ENCODE assay signal across 16 mouse cellular contexts in the genomic region with DNA sequence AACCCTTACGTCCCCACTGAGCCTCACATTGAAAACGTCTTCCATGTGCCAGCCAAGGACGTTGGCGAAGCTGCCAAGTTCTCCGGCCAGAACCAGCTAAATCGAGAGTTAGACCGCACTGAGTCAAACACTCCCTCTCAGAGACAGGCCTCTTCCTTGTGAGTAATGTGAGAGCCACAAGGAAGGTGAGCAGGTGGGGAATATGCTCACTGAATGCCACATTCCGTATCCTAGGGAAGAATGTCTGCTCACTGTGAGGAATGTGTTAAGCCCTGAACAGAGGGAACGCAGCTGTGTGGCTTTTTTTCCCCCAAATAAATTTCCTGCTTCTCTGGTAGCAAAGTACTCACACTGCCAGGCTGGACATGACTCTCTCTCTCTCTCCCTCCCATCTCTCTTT. TPM values are rescaled to one million over a fixed set of nuclear protein-coding genes. Genes with fewer than 3 reads are reported as not detected.
DNase-seq lines count a peak whose midpoint lies in the region; ATAC-seq and TF ChIP-seq lines count a peak whose summit lies in the region.
"Had no signal": no experiment of that assay in that cellular context is flagged by ENCODE, and none has a peak within 500 bp of the region (broad histone marks: within the 10 kb centered on the region; RNA-seq: fewer than 3 reads in every experiment).

No protein-coding gene starts in this region.

- no peaks in the 10 kb centered on the region; the same call in 1 of the 2 replicates for H3K9me3 ChIP-seq in forebrain, embryonic 13.5 days (replicated peaks)
- H3K9me3 ChIP-seq in limb, embryonic 14.5 days (ENCODE audit: control insufficient read depth, low read length) = no peaks in the 10 kb centered on the region
- H3K9me3 ChIP-seq: liver, embryonic 15.5 days; stomach, embryonic 15.5 days had no signal

- H3K9ac ChIP-seq in forebrain, embryonic 13.5 days = no peak overlapping the region
- no peak overlapping the region for H3K9ac ChIP-seq in limb, embryonic 14.5 days (ENCODE audit: low read depth, low read length, severe bottlenecking)
- H3K9ac ChIP-seq: liver, embryonic 15.5 days; stomach, embryonic 15.5 days had no signal

- peak; percentile 45 for DNase-seq in kidney, adult 2 months
- DNase-seq in kidney, postnatal 14 days = no peak
- peak; percentile 78 for DNase-seq in ZHBTc4 (ENCODE audit: low read depth, low spot score)
- peak; percentile 52 for DNase-seq in limb, embryonic 14.5 days (ENCODE audit: low spot score)
- DNase-seq in liver = no peak
- no peak for DNase-seq in left cerebral cortex, adult 8-10 months (ENCODE audit: low spot score in 2 of 2)
- DNase-seq: adrenal gland, postnatal 25 days; heart, adult 11 months; kidney, postnatal 4 days; thymus, postnatal 36 days had no signal

- H3K4me3 ChIP-seq in kidney, adult 2 months (ENCODE audit: insufficient read depth, low read depth, low read length) = no peak overlapping the region
- H3K4me3 ChIP-seq in forebrain, embryonic 13.5 days = no peak overlapping the region
- no peak overlapping the region for H3K4me3 ChIP-seq in limb, embryonic 14.5 days (replicated peaks; ENCODE audit: low read length)
- H3K4me3 ChIP-seq: left cerebral cortex, adult 2 months; liver, embryonic 15.5 days; megakaryocyte, embryonic 14.5 days; stomach, embryonic 15.5 days had no signal

- H3K27me3 ChIP-seq in kidney, adult 2 months (replicated peaks; ENCODE audit: control insufficient read depth, insufficient read depth, low read length) = no peaks in the 10 kb centered on the region
- H3K27me3 ChIP-seq in forebrain, embryonic 13.5 days = no peaks in the 10 kb centered on the region
- H3K27me3 ChIP-seq in limb, embryonic 14.5 days (ENCODE audit: control insufficient read depth, insufficient read depth, low read length) = no peaks in the 10 kb centered on the region
- H3K27me3 ChIP-seq: liver, embryonic 15.5 days; stomach, embryonic 15.5 days had no signal

- TF ChIP-seq CTCF in kidney, adult 2 months (conservative IDR thresholded peaks at IDR 0.05; ENCODE audit: insufficient read depth, insufficient read length, low read depth, low read length) = no peak

- no peak overlapping the region for H3K27ac ChIP-seq in kidney, adult 2 months (ENCODE audit: insufficient read depth, low read depth, low read length)
- peak overlapping the region; percentile 76 for H3K27ac ChIP-seq in forebrain, embryonic 13.5 days
- peak overlapping the region; percentile 52; the same call in 1 of the 2 replicates for H3K27ac ChIP-seq in limb, embryonic 14.5 days (replicated peaks; ENCODE audit: low read depth, low read length)
- H3K27ac ChIP-seq: left cerebral cortex, adult 2 months; liver, embryonic 15.5 days had no signal

- no peaks in the 10 kb centered on the region for H3K36me3 ChIP-seq in kidney, adult 2 months (ENCODE audit: control insufficient read depth, insufficient read depth, low read length)
- no peaks in the 10 kb centered on the region for H3K36me3 ChIP-seq in forebrain, embryonic 13.5 days (ENCODE audit: poor library complexity, severe bottlenecking)
- no peaks in the 10 kb centered on the region for H3K36me3 ChIP-seq in limb, embryonic 14.5 days (ENCODE audit: control insufficient read depth, insufficient read depth, low read length)
- H3K36me3 ChIP-seq: liver, embryonic 15.5 days; stomach, embryonic 15.5 days had no signal

- no peaks in the 10 kb centered on the region for H3K4me1 ChIP-seq in kidney, adult 2 months (ENCODE audit: control insufficient read depth, insufficient read depth, low read length)
- H3K4me1 ChIP-seq in forebrain, embryonic 13.5 days = peaks cover 15% of the 10 kb centered on the region
- H3K4me1 ChIP-seq in limb, embryonic 14.5 days (ENCODE audit: control insufficient read depth, insufficient read depth, low read length) = peaks cover 8% of the 10 kb centered on the region; the same call in 1 of the 2 replicates
- H3K4me1 ChIP-seq: liver, embryonic 15.5 days; stomach, embryonic 15.5 days had no signal

- H3K4me2 ChIP-seq in forebrain, embryonic 13.5 days = no peak overlapping the region
- no peak overlapping the region for H3K4me2 ChIP-seq in limb, embryonic 14.5 days (replicated peaks; ENCODE audit: low read depth, low read length, severe bottlenecking)
- H3K4me2 ChIP-seq: liver, embryonic 15.5 days; stomach, embryonic 15.5 days had no signal

- no peak for TF ChIP-seq POLR2A in kidney, adult 2 months (IDR thresholded peaks at IDR 0.05; ENCODE audit: low read depth, low read length)
- no peak for TF ChIP-seq POLR2A in limb, embryonic 14.5 days (IDR thresholded peaks at IDR 0.05; ENCODE audit: borderline replicate concordance, extremely low read depth, insufficient read depth, insufficient read length)

- no peak; the same call in 1 of the 2 replicates for ATAC-seq in forebrain, embryonic 13.5 days
- ATAC-seq in limb, embryonic 14.5 days (ENCODE audit: low FRiP score, low read depth) = peak; percentile 62; the same call in 1 of the 2 replicates
- ATAC-seq: hindbrain, embryonic 16.5 days had no signal

- 64% methylated on average over 9 of the region's 9 CpGs for WGBS in kidney, adult 2 months
- 52% methylated on average over 9 of the region's 9 CpGs for WGBS in forebrain, embryonic 13.5 days
- 44% methylated on average over 9 of the region's 9 CpGs for WGBS in limb, embryonic 14.5 days

RNA-seq across cellular contexts. Expression of a gene that starts 54.0 kb away (rescaled TPM):
- polyA plus RNA-seq in kidney, adult 2 months (2012; rRNA removed) = 8.7 and 9.8 TPM in 2 replicates
- 66.6 and 66.7 TPM in 2 replicates for polyA plus RNA-seq in forebrain, embryonic 13.5 days (2015; fragmentation: Nextera tagmentation; extraction: Ambion mirVana)
- polyA plus RNA-seq in limb, embryonic 14.5 days (2012; rRNA removed) = 23.1 and 26.6 TPM in 2 replicates
- 50.2 and 54.1 TPM in 2 replicates for polyA plus RNA-seq in limb, embryonic 14.5 days (2014; fragmentation: Nextera tagmentation; extraction: Ambion mirVana)
- 100 to 1,000 TPM; 160 to 197 (median 184) TPM for total RNA-seq in left cerebral cortex, adult 8-10 months (2022)

Comparison
In these comparisons a context has a peak if more than half of its experiments do, and no peak if none do; other contexts are left out.
1. DNase-seq: peak in kidney, adult 2 months (single experiment), ZHBTc4 (single experiment) and limb, embryonic 14.5 days (single experiment); none in kidney, postnatal 14 days (single experiment), liver (single experiment) and left cerebral cortex, adult 8-10 months (0 of 2).